Mouse (Mus musculus): Measurements from ENCODE around the gene Ubash3a. TPM values are rescaled to one million over a fixed set of nuclear protein-coding genes. Genes with fewer than 3 reads are reported as not detected.

Gene Ubash3a
- total and polyA plus RNA-seq, 3 experiments = 27.6 to 57.4 (median 30.2) TPM

DNA sequence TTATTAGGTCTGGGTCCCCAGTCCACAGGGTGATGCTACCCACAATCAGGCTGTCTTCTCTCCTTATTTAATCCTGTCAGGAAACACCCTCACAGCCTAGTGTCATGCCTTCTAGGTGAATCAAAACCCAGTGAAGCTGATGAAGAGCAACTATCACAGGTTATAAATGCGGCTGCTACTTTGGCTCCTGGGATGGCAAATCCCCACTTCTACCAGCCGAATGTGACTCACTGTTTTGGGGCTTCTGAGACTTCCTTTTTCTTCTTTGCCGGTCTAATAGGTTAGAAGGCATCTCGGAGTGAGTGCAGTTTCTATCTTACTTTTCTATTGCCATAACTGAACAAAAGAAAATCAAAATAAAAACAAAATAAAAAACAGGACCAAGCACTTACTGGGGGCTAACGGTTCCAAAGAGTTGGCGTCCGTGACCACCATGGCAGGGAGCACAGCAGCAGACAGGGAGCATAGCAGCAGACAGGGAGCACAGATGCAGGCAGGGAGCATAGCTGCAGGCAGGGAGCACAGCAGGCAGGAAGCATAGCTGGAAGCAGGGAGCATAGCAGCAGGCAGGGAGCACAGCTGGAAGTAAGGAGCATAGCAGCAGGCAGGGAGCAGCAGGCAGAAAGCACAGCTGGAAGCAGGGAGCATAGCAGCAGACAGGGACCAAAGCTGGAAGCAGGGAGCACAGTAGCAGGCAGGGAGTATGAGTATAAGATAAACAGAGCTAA is 81.5 kb downstream of the Ubash3a start:
- H3K79me2 ChIP-seq (ENCODE audit: control insufficient read depth, insufficient read depth, low read length, poor library complexity) = no peaks in the 10 kb centered on the region; the same call in 1 of the 2 replicates
- no peaks in the 10 kb centered on the region for H3K27me3 ChIP-seq (ENCODE audit: control insufficient read depth in 1 of 2, insufficient read depth in 2 of 2, low read length in 2 of 2)
- H3K9ac ChIP-seq (ENCODE audit: control insufficient read depth, low read depth, low read length, poor library complexity, severe bottlenecking) = peak overlapping the region; percentile 29
- TF ChIP-seq TCF12 (IDR thresholded peaks at IDR 0.05; ENCODE audit: low read depth, low read length) = no peak
- no peak for TF ChIP-seq JUND (IDR thresholded peaks at IDR 0.05; ENCODE audit: low read depth, low read length)
- TF ChIP-seq TBP (IDR thresholded peaks at IDR 0.05; ENCODE audit: low read depth, low read length) = peak; percentile 66; the same call in 1 of the 2 replicates
- peak; percentile 94 for TF ChIP-seq UBTF (IDR thresholded peaks at IDR 0.05; ENCODE audit: borderline replicate concordance, insufficient read depth, low read depth, low read length)
- peak overlapping the region; percentile 28 to 72 for H3K4me3 ChIP-seq (ENCODE audit: control insufficient read depth in 1 of 2, insufficient read depth in 1 of 2, low read depth in 2 of 2, low read length in 2 of 2)
- peak; percentile 67 for DNase-seq (ENCODE audit: low read depth, low spot score)
- peaks cover 4 to 22% of the 10 kb centered on the region in 2 experiments; a peak in 3 of 4 replicates for H3K4me1 ChIP-seq (ENCODE audit: control insufficient read depth in 1 of 2, insufficient read depth in 2 of 2, low read length in 2 of 2)
- 0 out of 2 replicates have a peak overlapping the region, but pooled peaks have one; percentile 9 for H3K27ac ChIP-seq (ENCODE audit: control insufficient read depth, low read depth, low read length)
- peaks cover 0 to 7% of the 10 kb centered on the region in 2 experiments; a peak in 2 of 4 replicates for H3K36me3 ChIP-seq (ENCODE audit: control insufficient read depth in 1 of 2, insufficient read depth in 2 of 2, low read length in 2 of 2)
- no peaks in the 10 kb centered on the region for H3K9me3 ChIP-seq (replicated peaks; ENCODE audit: insufficient read depth, low read length)

GRCm38 (mm10) chr17:31290311-31290710 is 82.6 kb downstream of the Ubash3a start:
- H3K27ac ChIP-seq (ENCODE audit: control insufficient read depth, low read depth, low read length) = no peak overlapping the region
- TF ChIP-seq ZC3H11A (IDR thresholded peaks at IDR 0.05; ENCODE audit: low read depth, low read length) (no peak), ELF1 (IDR thresholded peaks at IDR 0.05; ENCODE audit: low read depth, low read length) (no peak), KAT2A (conservative IDR thresholded peaks at IDR 0.05; ENCODE audit: low read depth, low read length) (no peak), ZNF384 (IDR thresholded peaks at IDR 0.05; ENCODE audit: low read depth, low read length) (no peak), CHD1 (IDR thresholded peaks at IDR 0.05; ENCODE audit: low read depth, low read length) (no peak), TCF12 (IDR thresholded peaks at IDR 0.05; ENCODE audit: low read depth, low read length) (no peak), ZKSCAN1 (IDR thresholded peaks at IDR 0.05; ENCODE audit: low read depth, low read length) (no peak), UBTF (IDR thresholded peaks at IDR 0.05; ENCODE audit: borderline replicate concordance, insufficient read depth, low read depth, low read length) (no peak), SIN3A (IDR thresholded peaks at IDR 0.05; ENCODE audit: low read length) (no peak), GATA1 (IDR thresholded peaks at IDR 0.05; ENCODE audit: low read depth, low read length) (no peak), POLR2AphosphoS5 (IDR thresholded peaks at IDR 0.05; ENCODE audit: borderline replicate concordance, low read depth, low read length) (no peak), TAL1 (IDR thresholded peaks at IDR 0.05; ENCODE audit: low read length) (no peak), RAD21 (IDR thresholded peaks at IDR 0.05; ENCODE audit: low read depth, low read length) (no peak), POLR2AphosphoS2 (IDR thresholded peaks at IDR 0.05; ENCODE audit: low read length) (no peak), BHLHE40 (IDR thresholded peaks at IDR 0.05; ENCODE audit: borderline replicate concordance, low read depth, low read length) (no peak), MEF2A (IDR thresholded peaks at IDR 0.05; ENCODE audit: extremely low read depth, insufficient replicate concordance, low read depth, low read length, poor library complexity, severe bottlenecking) (no peak), TBP (IDR thresholded peaks at IDR 0.05; ENCODE audit: low read depth, low read length) (no peak), MYC (IDR thresholded peaks at IDR 0.05; ENCODE audit: low read depth, low read length) (no peak), E2F4 (IDR thresholded peaks at IDR 0.05; ENCODE audit: borderline replicate concordance, low read depth, low read length) (no peak), RCOR1 (IDR thresholded peaks at IDR 0.05; ENCODE audit: low read depth, low read length) (no peak)
- no peaks in the 10 kb centered on the region for H3K27me3 ChIP-seq (ENCODE audit: control insufficient read depth in 1 of 2, insufficient read depth in 2 of 2, low read length in 2 of 2)
- H3K4me3 ChIP-seq (ENCODE audit: control insufficient read depth in 1 of 2, insufficient read depth in 1 of 2, low read depth in 2 of 2, low read length in 2 of 2) = no peak overlapping the region
- no peaks in the 10 kb centered on the region; the same call in 1 of the 2 replicates for H3K79me2 ChIP-seq (ENCODE audit: control insufficient read depth, insufficient read depth, low read length, poor library complexity)
- H3K36me3 ChIP-seq (ENCODE audit: control insufficient read depth in 1 of 2, insufficient read depth in 2 of 2, low read length in 2 of 2) = peaks cover 0 to 10% of the 10 kb centered on the region in 2 experiments; a peak in 2 of 4 replicates
- peaks cover 4 to 28% of the 10 kb centered on the region in 2 experiments; a peak in 3 of 4 replicates for H3K4me1 ChIP-seq (ENCODE audit: control insufficient read depth in 1 of 2, insufficient read depth in 2 of 2, low read length in 2 of 2)
- DNase-seq (ENCODE audit: low read depth, low spot score) = no peak
- no peak overlapping the region for H3K9ac ChIP-seq (ENCODE audit: control insufficient read depth, low read depth, low read length, poor library complexity, severe bottlenecking)
- H3K9me3 ChIP-seq (replicated peaks; ENCODE audit: insufficient read depth, low read length) = no peaks in the 10 kb centered on the region
